Mouse (Mus musculus) adrenal gland, postnatal 10 days (tissue): ENCODE measurements around the gene Klk1b3. TPM values are rescaled to one million over a fixed set of nuclear protein-coding genes. Genes with fewer than 3 reads are reported as not detected.
A peak's percentile ranks its signal among the peaks of the same experiment; 100 is the strongest.
"Not testable (repeated sequence)": the region's sequence is repeated elsewhere in the genome, so short reads cannot be mapped to it uniquely, and the experiment has no call there.

Source experiments
- DNase-seq: peaks from one replicate; pipeline ENCODE4 v3.0.0; 2021; ENCODE audit warnings: mixed read lengths
- long read RNA-seq, 2 experiments: library from polyadenylated mRNA; stranded (forward); transcript quantifications; one replicate each; pipeline ENCODE4 v2.0.0; 2021
- total RNA-seq, 2 experiments: library from RNA; stranded (reverse); gene quantifications; 2 replicates each; pipeline ENCODE4 v1.2.3; 2021

Klk1b3 gene
- total RNA-seq = not detected
- long read RNA-seq, experiment 1 = 0 reads
- long read RNA-seq, experiment 2 = 0 reads

DNA sequence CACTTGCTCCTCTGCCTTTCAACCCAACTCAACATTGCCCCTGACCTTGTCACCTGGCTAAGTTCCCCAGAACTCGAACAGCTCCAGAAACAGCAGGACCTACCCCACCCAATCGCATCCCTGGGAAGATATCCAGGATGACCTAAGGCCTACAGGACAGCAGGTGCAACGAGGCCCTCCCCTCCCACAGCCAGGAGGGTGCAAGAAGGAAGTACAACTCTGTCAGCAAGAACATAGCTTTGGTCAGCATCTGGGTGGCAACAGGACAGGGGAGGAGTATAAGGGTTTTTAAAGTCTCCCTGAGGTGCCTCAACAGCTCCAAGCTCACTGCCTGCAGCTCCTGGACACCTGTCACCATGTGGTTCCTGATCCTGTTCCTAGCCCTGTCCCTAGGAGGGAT, at the start of gene Klk1b3:
Gene Klk1b3, plus strand, starts transcription at position 301 of the 400 bp plus-strand sequence.
- no peak for DNase-seq

DNA sequence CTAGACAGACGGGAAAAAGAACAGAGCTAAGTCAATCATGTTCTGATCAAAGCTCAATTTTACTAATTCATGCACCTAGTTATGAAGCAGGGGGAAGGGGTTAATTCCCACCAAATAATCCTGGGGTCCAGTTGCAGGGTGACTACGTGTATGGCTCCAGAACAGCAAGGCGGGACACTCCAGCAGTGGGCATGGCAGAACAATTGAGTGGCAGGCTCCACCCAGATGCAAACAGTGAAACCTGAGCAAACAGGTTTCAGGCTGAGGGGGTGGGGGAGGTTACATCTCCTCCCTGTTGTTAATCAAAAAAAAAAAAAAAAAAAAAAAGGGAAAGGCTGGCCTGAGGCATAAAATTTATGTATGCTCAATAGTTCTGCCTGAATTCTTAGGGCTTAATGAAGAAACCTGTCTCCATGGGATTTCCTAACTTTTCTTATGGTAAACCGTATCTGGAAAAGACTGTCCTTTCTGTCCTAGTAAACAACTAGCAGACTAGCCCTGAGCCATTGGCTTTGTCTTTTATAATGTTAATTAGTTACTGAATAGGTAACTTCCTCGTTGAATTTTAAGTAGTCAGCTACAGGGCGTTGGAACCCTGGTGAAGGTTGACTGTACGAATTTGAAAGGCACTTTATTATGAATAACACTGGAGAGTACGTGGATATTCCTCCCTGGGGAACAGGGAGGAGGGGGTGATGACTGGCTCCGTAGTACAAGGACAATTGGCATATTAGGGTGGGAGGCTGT, 18.5 kb upstream of the Klk1b3 start:
- DNase-seq = no peak

DNA sequence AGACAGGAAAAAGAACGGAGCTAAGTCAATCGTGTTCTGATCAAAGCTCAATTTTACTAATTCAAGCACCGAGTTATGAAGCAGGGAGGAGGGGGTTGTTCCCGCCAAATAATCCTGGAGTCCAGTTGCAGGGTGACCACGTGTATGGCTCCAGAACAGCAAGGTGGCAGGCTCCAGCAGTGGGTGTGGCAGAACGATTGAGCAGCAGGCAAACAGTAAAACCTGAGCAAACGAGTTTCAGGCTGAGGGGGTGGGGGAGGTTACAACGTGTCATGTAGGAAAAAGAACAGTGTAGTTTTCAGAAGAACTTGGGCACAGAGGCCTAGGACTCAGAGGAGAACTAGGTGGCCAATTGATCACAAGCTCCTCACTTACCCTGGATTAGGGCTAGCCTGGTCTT, 11.5 kb upstream of the Klk1b3 start:
- not testable (repeated sequence) for DNase-seq

DNA sequence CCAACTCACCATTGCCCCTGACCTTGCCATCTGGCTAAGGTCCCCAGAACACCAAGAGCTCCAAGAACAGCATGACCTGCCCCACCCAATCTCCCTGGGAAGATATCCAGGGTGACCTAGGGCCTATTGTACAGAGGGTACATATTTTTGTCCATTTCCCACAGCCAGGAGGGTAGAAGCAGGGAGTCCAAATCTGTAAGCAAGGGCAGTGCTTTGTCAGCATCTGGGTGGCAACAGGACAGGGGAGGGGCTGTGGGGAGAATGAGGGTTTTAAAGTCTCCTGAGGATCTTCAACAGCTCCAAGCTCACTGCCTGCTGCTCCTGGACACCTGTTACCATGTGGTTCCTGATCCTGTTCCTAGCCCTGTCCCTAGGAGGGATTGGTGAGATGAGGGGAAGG, 10.1 kb upstream of the Klk1b3 start, which contains the start of gene Klk1b24:
Gene Klk1b24, plus strand, starts transcription at position 301 of the 400 bp plus-strand sequence.
- DNase-seq = not testable (repeated sequence)

DNA sequence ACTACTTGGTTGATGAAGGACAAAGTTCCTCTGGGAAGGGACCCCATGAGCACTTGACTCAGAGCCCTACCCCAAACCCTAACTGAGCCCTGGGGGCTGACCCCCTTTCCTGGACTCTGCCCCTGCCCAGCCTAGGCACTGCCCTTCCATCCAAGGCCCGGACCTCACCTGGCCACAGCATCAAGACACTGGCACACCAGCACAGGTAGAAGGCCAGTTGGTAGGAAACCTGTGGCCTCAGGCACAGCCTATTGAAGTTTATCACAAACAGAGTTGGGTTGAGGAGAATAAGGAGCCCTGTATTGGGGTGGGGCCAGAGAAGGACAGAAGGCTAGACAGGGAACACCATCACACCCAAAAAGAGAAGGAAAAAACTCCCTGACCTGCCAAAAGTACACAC, 4.5 kb upstream of the Klk1b3 start:
- DNase-seq = not testable (repeated sequence)

DNA sequence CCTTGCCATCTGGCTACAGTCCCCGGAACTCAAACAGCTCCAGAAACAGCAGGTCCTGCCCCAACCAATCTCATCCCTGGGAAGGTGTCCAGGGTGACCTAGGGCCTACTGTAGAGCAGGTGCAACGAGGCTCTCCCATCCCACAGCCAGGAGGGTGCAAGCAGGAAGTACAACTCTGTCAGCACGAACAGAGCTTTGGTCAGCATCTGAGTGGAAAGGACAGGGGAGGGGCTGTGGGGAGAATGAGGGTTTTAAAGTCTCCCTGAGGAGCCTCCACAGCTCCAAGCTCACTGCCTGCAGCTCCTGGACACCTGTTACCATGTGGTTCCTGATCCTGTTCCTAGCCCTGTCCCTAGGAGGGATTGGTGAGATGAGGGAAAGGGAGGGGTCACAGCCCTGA, 9.1 kb downstream of the Klk1b3 start, which contains the start of gene Klk1b4:
Gene Klk1b4, plus strand, starts transcription at position 301 of the 400 bp plus-strand sequence.
- not testable (repeated sequence) for DNase-seq

DNA sequence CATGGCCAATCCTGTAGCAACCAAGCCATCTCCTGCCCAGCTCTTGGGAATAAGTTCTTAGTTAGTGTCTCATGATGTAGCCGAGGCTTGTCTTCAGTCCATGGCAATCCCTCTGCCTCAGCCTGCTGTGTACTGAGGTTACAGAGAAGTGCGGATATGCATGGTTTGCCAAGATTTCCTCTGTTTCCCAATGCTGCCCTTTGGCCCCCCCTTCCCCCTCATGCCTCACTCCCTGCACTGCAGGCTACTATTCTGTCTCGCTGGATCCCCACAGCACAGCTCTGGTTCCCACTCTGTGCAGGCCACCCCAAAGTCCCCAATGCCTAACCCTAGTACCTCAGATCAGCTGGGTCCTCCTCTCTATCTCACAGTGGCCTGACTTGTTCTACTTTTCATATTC, 10.3 kb downstream of the Klk1b3 start:
- DNase-seq = no peak

DNA sequence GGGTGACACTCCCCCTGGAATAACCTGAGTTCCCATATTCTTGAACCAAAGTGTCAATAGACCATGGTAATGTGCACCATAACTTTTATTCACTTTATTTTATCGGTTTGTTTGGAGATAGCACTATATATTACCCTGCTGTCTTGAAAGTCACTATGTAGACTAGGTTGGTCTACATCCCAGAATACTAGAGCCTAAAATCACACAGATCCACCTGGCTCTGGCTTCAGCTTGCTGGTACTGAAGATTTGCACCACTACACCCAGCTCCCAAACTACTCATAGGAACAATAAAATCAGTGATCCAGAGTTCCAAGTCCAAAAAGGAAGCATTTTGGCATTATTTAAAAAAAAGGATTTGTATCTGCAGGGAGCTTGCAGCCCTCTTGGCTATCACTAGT, 17.7 kb downstream of the Klk1b3 start, which contains the start of gene Klk1b5:
Gene Klk1b5, plus strand, starts transcription at position 301 of the 400 bp plus-strand sequence.
- no peak for DNase-seq

DNA sequence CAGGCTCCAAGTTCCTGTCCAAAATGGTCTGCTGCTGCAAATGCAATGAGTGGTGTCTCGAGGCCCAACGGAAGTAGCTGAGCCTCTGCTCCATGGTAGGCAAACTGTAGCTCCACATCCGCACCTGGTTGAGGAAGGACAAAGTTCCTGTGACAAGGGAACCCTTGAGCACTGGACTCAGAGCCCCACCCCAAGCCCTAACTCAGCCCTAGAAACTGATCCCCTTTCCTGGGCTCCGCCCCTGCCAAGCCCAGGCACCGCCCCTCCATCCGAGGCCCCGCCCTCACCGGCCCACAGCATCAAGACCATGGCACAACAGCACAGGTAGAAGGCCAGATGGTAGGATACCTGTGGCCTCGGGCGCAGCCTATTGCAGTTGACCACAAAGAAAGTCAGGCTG, 23.6 kb downstream of the Klk1b3 start:
- DNase-seq = not testable (repeated sequence)

DNA sequence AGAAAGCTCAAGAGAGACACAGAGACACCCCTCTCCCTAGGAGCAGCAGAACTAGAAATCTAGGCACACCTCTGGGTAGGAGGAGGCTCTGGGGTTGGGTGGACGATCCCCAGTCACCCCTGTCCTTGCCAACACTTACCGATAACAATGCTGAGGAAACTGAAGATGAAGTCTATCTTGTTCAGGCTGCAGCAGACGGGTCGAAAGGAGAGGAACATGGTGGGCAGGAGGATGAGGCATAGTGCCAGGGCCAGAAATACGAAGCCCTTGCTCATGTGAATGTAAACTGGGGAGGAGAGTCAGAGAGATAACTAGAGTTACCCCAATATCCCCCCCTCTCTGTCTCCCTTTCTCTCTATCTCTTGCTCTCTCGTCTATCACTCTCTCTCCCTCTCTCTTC, 24.3 kb downstream of the Klk1b3 start:
- not testable (repeated sequence) for DNase-seq

DNA sequence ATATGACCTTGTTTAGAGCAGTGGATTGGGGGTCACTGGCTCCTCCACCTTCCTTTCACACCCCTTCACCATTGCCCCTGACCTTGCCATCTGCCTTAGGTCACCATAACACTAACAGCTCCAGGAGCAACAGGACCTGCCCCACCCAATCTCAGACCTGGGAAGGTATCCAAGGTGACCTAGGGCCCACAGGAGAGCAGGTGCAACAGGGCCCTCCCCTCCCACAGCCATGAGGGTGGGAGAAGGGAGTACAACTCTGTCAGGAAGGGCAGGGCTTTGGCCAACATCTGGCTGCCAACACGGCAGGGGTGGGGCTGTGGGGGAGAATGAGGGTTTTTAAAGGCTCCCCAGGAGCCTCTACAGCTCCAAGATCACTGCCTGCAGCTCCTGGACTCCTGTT, 27.1 kb downstream of the Klk1b3 start, which contains the start of gene Klk1:
Gene Klk1, plus strand, starts transcription at position 285 of the 400 bp plus-strand sequence.
- no peak for DNase-seq

DNA sequence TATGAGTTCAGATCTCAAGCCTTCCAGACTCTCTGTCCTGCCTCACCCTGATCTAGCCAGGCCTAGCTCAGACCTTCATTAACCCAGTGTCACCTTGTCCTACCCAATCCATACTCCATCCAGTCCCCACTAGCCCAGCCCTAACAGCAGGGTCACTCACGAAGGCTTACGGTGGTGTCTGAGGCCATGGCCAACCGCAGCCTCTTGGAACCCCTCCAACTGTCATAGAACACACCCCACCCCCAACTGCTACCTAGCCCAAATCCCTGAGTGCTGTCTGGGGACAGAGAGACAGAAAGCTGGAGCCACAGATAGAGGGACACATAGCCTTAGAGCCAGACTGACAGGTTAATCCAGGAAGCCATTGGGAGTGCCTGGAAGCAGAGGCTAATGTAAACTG, 37.9 kb downstream of the Klk1b3 start, which contains the start of gene Gm36864:
Gene Gm36864, plus strand, starts transcription at position 269 of the 400 bp plus-strand sequence.
- DNase-seq = no peak

DNA sequence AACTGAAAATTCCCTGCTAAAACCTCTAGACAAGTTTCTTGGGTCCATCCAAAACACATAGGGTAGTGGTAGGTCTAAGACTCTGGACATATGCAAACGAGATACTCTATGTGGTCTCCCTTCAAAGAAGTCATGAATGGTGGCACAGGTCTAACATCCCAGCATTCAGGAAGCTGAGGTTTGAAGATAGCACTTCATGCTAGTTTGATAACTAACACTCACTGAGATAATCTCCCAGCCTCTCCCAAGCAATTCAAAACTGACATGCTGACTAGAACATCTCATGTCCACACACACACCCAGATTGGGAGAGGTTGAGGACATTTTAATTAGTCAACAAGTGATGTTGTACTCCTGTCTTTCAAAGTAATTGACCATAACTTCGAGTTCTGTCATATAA, 41.9 kb downstream of the Klk1b3 start:
- no peak for DNase-seq

DNA sequence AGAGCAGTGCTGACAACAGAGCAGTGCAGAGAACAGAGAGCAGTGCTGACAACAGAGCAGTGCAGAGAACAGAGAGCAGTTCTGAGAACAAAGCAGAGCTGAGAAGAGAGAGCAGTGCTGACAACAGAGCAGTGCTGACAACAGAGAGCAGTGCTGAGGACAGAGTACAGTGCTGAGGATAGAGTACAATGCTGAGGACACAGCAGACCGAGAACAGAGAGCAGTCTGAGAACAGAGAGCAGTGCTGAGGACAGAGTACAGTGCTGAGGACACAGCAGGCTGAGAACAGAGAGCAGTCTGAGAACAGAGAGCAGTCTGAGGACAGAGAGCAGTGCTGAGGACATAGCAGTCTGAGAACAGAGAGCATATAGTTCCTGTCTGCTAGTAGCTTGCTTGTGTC, 42.7 kb downstream of the Klk1b3 start:
- DNase-seq = no peak

DNA sequence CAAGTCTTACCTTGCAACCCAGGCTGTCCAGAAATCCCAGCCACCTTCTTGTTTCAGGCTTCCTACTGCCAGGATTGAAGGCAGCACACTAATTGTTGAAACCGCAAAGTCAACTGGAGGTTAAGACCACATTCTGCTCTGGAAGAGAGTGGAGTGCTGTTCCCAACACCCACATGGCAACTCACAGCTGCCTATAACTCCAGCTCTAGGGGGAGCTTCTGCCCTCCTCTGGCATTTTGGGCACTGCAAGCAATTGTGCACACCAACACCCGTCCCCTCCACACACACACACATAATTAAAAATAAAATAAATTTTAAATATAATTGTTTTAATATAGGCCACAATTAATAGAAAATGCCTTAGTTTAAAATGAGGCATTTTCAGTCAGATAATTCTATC, 43.2 kb downstream of the Klk1b3 start:
- no peak for DNase-seq

DNA sequence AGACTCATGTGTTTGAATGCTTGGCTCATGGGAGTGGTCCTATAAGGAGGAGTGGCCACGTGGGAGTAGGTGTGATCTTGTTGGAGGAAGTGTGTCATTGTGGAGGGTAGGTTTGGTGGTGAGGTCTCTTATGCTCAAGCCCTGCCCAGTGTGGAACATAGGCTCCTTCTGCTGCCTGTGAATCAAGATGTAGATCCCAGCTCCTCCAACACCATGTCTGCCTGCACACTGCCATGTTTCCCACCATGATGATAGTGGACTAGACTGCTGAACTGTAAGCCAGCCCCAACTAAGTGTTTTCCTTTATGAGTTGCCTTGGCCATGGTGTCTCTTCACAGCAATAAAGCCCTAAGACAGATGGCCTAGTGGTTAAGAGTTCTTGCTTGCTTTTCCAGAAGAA, 46.1 kb downstream of the Klk1b3 start:
- DNase-seq = no peak

DNA sequence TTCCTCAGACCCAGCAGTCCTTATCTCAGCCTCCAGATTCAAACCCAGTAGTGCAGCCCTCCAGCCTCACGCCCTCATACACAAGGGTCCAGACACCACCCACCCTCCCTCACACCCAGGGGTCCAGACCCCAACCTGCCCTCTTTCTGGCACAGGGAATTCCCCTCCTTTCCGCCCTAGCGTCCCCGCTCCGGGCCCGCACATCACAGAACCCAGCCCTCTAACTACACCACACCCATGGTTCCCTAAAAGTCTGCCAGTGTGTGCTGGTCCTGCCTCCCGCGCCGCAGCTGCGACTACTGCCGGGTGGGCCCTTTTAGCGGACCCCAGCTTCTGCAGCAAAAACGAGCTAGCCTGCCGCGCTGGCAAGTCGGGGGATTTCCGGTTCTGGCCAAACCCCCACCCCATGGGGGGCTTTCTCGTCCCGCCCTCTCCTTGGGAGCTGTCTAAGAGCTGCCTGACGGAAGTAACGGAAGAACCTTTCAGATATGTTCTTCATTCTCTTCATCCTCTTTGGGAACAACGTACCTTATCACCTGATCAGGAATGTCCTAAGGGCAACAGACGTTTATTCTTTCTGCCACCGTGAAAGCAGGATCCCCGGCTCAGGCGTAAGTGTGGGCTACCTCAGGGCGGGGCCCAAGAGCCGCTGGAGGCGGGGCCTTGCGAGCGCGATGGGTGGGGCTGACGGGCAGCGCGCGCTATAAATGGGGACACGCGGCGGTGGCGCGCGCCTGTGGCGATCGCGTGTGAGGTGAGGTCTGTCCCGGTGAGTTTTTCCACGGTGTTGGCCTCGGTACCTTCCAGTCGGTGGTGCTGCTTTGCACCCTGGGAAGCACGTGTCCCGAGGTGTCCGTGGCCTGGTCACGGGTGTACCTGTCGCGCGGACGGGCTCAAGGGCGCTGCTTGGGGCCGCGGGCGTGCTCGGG, 48.3 kb downstream of the Klk1b3 start, which contains the start of the genes 1700028J19Rik and 2410002F23Rik:
Gene 1700028J19Rik, minus strand, starts transcription at position 641 of the 929 bp plus-strand sequence.
Gene 2410002F23Rik, plus strand, starts transcription at position 668 of the 929 bp plus-strand sequence.
- peak; percentile 94 for DNase-seq

DNA sequence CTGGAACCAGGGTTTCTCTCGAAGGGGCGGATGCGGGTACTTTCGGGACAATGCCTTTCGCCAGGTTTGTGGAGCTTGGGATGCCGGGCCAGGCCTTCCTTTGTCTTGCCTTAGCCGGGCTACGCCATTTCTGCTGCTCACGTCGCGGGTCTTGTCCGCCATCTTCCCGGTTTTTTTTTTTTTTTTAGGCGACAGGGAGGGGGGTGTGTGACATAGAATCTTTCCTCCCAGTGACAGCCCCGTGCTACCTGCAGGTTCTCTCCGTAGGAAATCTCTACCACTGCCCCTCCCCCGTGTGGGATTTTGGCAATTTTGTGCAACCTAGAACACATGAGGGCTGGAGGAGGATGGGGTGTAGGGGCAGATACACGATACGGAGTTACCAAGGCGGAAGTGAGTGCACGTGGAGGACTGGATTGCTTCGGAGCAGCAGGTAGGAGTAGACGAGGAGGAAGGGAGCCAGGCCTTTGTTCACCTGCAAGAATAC, 49.0 kb downstream of the Klk1b3 start:
- no peak for DNase-seq

DNA sequence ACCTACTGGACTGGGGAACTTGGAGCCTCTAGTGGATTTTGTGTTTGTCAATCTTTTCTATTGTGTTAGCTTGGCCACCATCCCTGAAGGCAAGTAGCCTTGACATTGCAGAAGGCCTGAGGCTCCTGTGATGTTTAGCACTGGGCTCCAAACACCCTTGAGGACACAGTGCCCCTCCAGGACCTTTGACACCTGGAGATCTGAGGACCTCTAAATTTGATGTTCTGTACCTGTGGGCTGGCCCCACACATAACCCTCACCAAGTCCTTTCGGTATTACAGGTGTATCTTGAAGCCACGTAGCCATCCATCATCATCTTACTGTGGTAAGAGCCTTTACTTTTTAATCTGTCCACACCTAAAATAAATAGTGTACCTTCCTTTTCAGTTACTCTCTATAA, 50.0 kb downstream of the Klk1b3 start:
- DNase-seq = no peak

DNA sequence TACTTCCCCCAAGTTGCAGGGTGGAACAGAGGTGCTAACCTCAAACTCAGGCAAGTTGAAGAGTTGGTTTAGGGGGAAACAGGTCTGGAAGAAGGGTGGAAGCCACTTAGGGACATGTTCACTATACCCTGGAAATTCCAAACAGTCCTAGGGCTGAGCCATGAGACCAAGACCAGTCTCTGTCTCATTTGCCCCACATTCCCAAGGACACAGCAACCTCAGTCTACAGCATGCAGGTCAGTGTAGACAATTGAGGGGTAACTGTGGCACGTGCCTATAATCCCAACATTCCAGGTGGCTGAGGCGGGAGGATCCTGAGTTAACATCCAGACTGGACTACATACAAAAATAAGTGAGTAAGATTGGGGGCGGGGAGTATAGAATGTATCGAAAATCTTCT, 51.3 kb downstream of the Klk1b3 start:
- no peak for DNase-seq

DNA sequence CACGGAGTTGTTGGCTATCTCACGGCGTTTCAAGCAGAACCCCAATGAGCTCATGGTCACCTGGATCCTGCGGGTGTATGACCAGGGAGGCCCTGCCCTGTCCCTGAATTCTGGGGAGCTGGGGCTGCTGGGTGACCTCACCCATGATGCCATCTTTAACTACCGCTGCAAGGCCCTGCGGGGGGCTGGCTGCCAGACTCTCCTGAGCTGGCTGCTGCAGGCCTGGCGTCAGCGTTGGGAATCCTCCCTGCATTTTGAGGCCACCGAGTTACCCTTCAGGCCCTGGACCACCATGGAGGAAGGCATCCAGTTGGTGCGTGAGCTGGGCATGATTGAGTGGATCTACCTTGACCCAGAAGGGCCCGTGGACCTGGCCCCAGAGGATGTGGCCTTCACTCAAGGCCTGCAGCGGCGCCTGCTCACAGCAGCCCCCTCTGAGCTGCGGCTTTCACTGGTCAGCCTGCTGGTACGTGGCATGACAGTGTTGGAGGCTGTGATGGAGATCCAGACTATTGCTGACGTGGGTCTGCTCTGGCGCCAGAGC, 52.8 kb downstream of the Klk1b3 start:
- peak; percentile 80 for DNase-seq
